9 mouse cellular contexts compared by ENCODE assay signal in genomic region chr4:124692416-124692861, GRCm38 (mm10). TPM values are rescaled to one million over a fixed set of nuclear protein-coding genes. Genes with fewer than 3 reads are reported as not detected.
DNase-seq lines count a peak whose midpoint lies in the region; ATAC-seq and TF ChIP-seq lines count a peak whose summit lies in the region.
"Had no signal": no experiment of that assay in that cellular context is flagged by ENCODE, and none has a peak within 500 bp of the region (broad histone marks: within the 10 kb centered on the region; RNA-seq: fewer than 3 reads in every experiment).

No protein-coding gene starts in this region.

- no peak for DNase-seq in heart, adult 2 months
- no peak for DNase-seq in heart, postnatal 14 days
- DNase-seq in NIH3T3 (ENCODE audit: low read depth), result peak; percentile 52
- DNase-seq in hindbrain, postnatal 0 days (ENCODE audit: low spot score), result no peak
- DNase-seq in embryo, embryonic 9.5 days (ENCODE audit: extremely low spot score), result no peak
- DNase-seq in c-Kit-positive CD71-positive TER-119-positive erythroid progenitor cells, embryonic 14.5 days (ENCODE audit: low spot score), result no peak
- no peak for DNase-seq in frontal cortex, adult 2 months (ENCODE audit: extremely low spot score in 1 of 2, low spot score in 1 of 2)
- DNase-seq: cerebellum, postnatal 14 days had no signal

- H3K9me3 ChIP-seq in hindbrain, postnatal 0 days (ENCODE audit: low read length), result no peaks in the 10 kb centered on the region
- H3K9me3 ChIP-seq in midbrain, embryonic 12.5 days, result no peaks in the 10 kb centered on the region

- no peak for TF ChIP-seq CTCF in heart, adult 2 months (IDR thresholded peaks at IDR 0.05)
- no peak for TF ChIP-seq CTCF in hindbrain, postnatal 0 days (IDR thresholded peaks at IDR 0.05; ENCODE audit: low read depth)

- H3K27me3 ChIP-seq in heart, adult 2 months (ENCODE audit: control insufficient read depth, insufficient read depth, low read length), result no peaks in the 10 kb centered on the region
- H3K27me3 ChIP-seq in hindbrain, postnatal 0 days (ENCODE audit: insufficient read depth, low read length), result no peaks in the 10 kb centered on the region
- H3K27me3 ChIP-seq in midbrain, embryonic 12.5 days, result peaks cover 19% of the 10 kb centered on the region

- peak overlapping the region; percentile 75 for H3K4me3 ChIP-seq in heart, adult 2 months
- peak overlapping the region; percentile 79 for H3K4me3 ChIP-seq in hindbrain, postnatal 0 days (ENCODE audit: low read length)
- H3K4me3 ChIP-seq in midbrain, embryonic 12.5 days, result peak overlapping the region; percentile 91

- intact Hi-C loops in heart, adult 2 months (cut with DNase I), result loop anchor here (2.0 kb wide), 2 partner anchors 22 to 48 kb away; partner anchors contain the start of genes Inpp5b and Sf3a3
- intact Hi-C loops in heart, postnatal 14 days (cut with DNase I), result loop anchor here (10.0 kb wide), 1 partner anchor 978 kb away; the partner anchor contains the start of gene Ndufs5

- H3K9ac ChIP-seq in heart, adult 2 months (ENCODE audit: low read depth, low read length), result no peak overlapping the region
- H3K9ac ChIP-seq in hindbrain, postnatal 0 days (replicated peaks; ENCODE audit: low read length), result peak overlapping the region; percentile 81
- peak overlapping the region; percentile 87 for H3K9ac ChIP-seq in midbrain, embryonic 12.5 days (replicated peaks)

- no peak for TF ChIP-seq POLR2A in heart, adult 2 months (IDR thresholded peaks at IDR 0.05; ENCODE audit: insufficient read depth, low read depth, low read length)

- H3K4me1 ChIP-seq in heart, adult 2 months (ENCODE audit: control insufficient read depth, insufficient read depth, low read length), result peaks cover 4% of the 10 kb centered on the region
- 0 out of 2 replicates have a peak, but pooled peaks cover 5% of the 10 kb centered on the region for H3K4me1 ChIP-seq in hindbrain, postnatal 0 days (ENCODE audit: insufficient read depth, low read length)
- peaks cover 13% of the 10 kb centered on the region for H3K4me1 ChIP-seq in midbrain, embryonic 12.5 days

- H3K36me3 ChIP-seq in heart, adult 2 months (ENCODE audit: control insufficient read depth, insufficient read depth, low read length), result peaks cover 7% of the 10 kb centered on the region
- H3K36me3 ChIP-seq in hindbrain, postnatal 0 days (ENCODE audit: insufficient read depth, low read length), result 0 out of 2 replicates have a peak, but pooled peaks cover 3% of the 10 kb centered on the region
- peaks cover 12% of the 10 kb centered on the region; the same call in 1 of the 2 replicates for H3K36me3 ChIP-seq in midbrain, embryonic 12.5 days

- WGBS in heart, adult 2 months, result 28% methylated on average over 3 of the region's 3 CpGs
- 82% methylated on average over 3 of the region's 3 CpGs for WGBS in hindbrain, postnatal 0 days
- WGBS in midbrain, embryonic 12.5 days, result 75% methylated on average over 3 of the region's 3 CpGs

- no peak for TF ChIP-seq EP300 in heart, adult 2 months (IDR thresholded peaks at IDR 0.05; ENCODE audit: insufficient read depth, low read depth, low read length)

- no peak for ATAC-seq in hindbrain, postnatal 0 days
- ATAC-seq in midbrain, embryonic 12.5 days (ENCODE audit: low FRiP score, low read depth), result no peak

- H3K4me2 ChIP-seq in hindbrain, postnatal 0 days (ENCODE audit: low read depth, low read length), result peak overlapping the region; percentile 86
- peak overlapping the region; percentile 73 for H3K4me2 ChIP-seq in midbrain, embryonic 12.5 days (replicated peaks)

- 0 out of 2 replicates have a peak, but pooled peaks cover 3% of the 10 kb centered on the region for H3K79me2 ChIP-seq in heart, adult 2 months (replicated peaks; ENCODE audit: control insufficient read depth, insufficient read depth, low read length)

- no peak overlapping the region for H3K27ac ChIP-seq in heart, adult 2 months
- H3K27ac ChIP-seq in hindbrain, postnatal 0 days, result no peak overlapping the region
- H3K27ac ChIP-seq in midbrain, embryonic 12.5 days (replicated peaks), result no peak overlapping the region

RNA-seq across cellular contexts. Expression of gene Utp11, which starts 1.0 kb away (rescaled TPM):
- 10 to 100 TPM; 12.1 to 13.5 TPM for total RNA-seq in heart, adult 2 months (2021)
- 4.0 and 6.2 TPM in 2 replicates for polyA plus RNA-seq in heart, adult 2 months (2012; rRNA removed)
- 10 to 100 TPM; 11.6 to 12.0 TPM for total RNA-seq in heart, postnatal 14 days (2021)
- total RNA-seq in hindbrain, postnatal 0 days (2014; rRNA removed), result 4.0 and 9.0 TPM in 2 replicates
- polyA plus RNA-seq in hindbrain, postnatal 0 days (2015; fragmentation: Nextera tagmentation; extraction: Ambion mirVana), result 31.2 and 39.0 TPM in 2 replicates
- polyA plus RNA-seq in midbrain, embryonic 12.5 days (2016; fragmentation: Nextera tagmentation; extraction: Ambion mirVana), result 61.9 and 63.0 TPM in 2 replicates
- 19.0 and 20.7 TPM in 2 replicates for polyA plus RNA-seq in frontal cortex, adult 2 months (2012; rRNA removed)

RNA-seq across cellular contexts. Expression of gene Fhl3, which starts 8.1 kb away (rescaled TPM):
- total RNA-seq in heart, adult 2 months (2021), result 10 to 100 TPM in 1 of 2 experiments, 1 to 10 TPM in 1; 7.8 to 11.5 TPM
- polyA plus RNA-seq in heart, adult 2 months (2012; rRNA removed), result 10.1 and 17.9 TPM in 2 replicates
- total RNA-seq in heart, postnatal 14 days (2021), result 10 to 100 TPM; 13.0 to 13.9 TPM
- total RNA-seq in hindbrain, postnatal 0 days (2014; rRNA removed), result 7.1 and 7.3 TPM in 2 replicates
- 2.5 and 3.1 TPM in 2 replicates for polyA plus RNA-seq in hindbrain, postnatal 0 days (2015; fragmentation: Nextera tagmentation; extraction: Ambion mirVana)
- polyA plus RNA-seq in midbrain, embryonic 12.5 days (2016; fragmentation: Nextera tagmentation; extraction: Ambion mirVana), result 2.6 and 4.1 TPM in 2 replicates
- polyA plus RNA-seq in frontal cortex, adult 2 months (2012; rRNA removed), result 2.0 and 2.2 TPM in 2 replicates

RNA-seq across cellular contexts. Expression of gene Sf3a3, which starts 22.1 kb away (rescaled TPM):
- total RNA-seq in heart, adult 2 months (2021), result 10 to 100 TPM; 18.0 to 19.4 TPM
- 7.7 and 11.5 TPM in 2 replicates for polyA plus RNA-seq in heart, adult 2 months (2012; rRNA removed)
- 10 to 100 TPM; 19.2 to 21.5 TPM for total RNA-seq in heart, postnatal 14 days (2021)
- 18.7 and 33.0 TPM in 2 replicates for total RNA-seq in hindbrain, postnatal 0 days (2014; rRNA removed)
- 79.7 and 87.9 TPM in 2 replicates for polyA plus RNA-seq in hindbrain, postnatal 0 days (2015; fragmentation: Nextera tagmentation; extraction: Ambion mirVana)
- polyA plus RNA-seq in midbrain, embryonic 12.5 days (2016; fragmentation: Nextera tagmentation; extraction: Ambion mirVana), result 194 and 195 TPM in 2 replicates
- 35.5 and 40.4 TPM in 2 replicates for polyA plus RNA-seq in frontal cortex, adult 2 months (2012; rRNA removed)

RNA-seq across cellular contexts. Expression of gene Pou3f1, which starts 35.8 kb away (rescaled TPM):
- total RNA-seq in heart, adult 2 months (2021), result under 1 TPM; 0.08 to 0.16 TPM
- 0.04 and 0.09 TPM in 2 replicates for polyA plus RNA-seq in heart, adult 2 months (2012; rRNA removed)
- under 1 TPM in 1 of 2 experiments, not detected in 1; 0.07 TPM for total RNA-seq in heart, postnatal 14 days (2021)
- 4.8 and 7.0 TPM in 2 replicates for total RNA-seq in hindbrain, postnatal 0 days (2014; rRNA removed)
- polyA plus RNA-seq in hindbrain, postnatal 0 days (2015; fragmentation: Nextera tagmentation; extraction: Ambion mirVana), result 4.1 and 6.3 TPM in 2 replicates
- 26.2 and 30.5 TPM in 2 replicates for polyA plus RNA-seq in midbrain, embryonic 12.5 days (2016; fragmentation: Nextera tagmentation; extraction: Ambion mirVana)
- polyA plus RNA-seq in frontal cortex, adult 2 months (2012; rRNA removed), result 6.9 and 11.6 TPM in 2 replicates

RNA-seq across cellular contexts. Expression of gene Inpp5b, which starts 49.2 kb away (rescaled TPM):
- 1 to 10 TPM; 8.0 to 8.2 TPM for total RNA-seq in heart, adult 2 months (2021)
- polyA plus RNA-seq in heart, adult 2 months (2012; rRNA removed), result 17.8 and 29.8 TPM in 2 replicates
- total RNA-seq in heart, postnatal 14 days (2021), result 10 to 100 TPM; 12.5 to 13.6 TPM
- 15.9 and 16.0 TPM in 2 replicates for total RNA-seq in hindbrain, postnatal 0 days (2014; rRNA removed)
- polyA plus RNA-seq in hindbrain, postnatal 0 days (2015; fragmentation: Nextera tagmentation; extraction: Ambion mirVana), result 14.9 and 15.4 TPM in 2 replicates
- 25.2 and 28.8 TPM in 2 replicates for polyA plus RNA-seq in midbrain, embryonic 12.5 days (2016; fragmentation: Nextera tagmentation; extraction: Ambion mirVana)
- polyA plus RNA-seq in frontal cortex, adult 2 months (2012; rRNA removed), result 58.0 and 71.4 TPM in 2 replicates
